Mouse (Mus musculus) mesoderm, embryonic 11.5 days (tissue): ENCODE data around the gene Nudt8.

Source experiments
- DNase-seq: peaks from one replicate; pipeline ENCODE4 v3.0.0-alpha.2; 2012; ENCODE audit warnings: low read depth, low spot score

Nudt8 gene

GRCm38 (mm10) chr19:3986334-3986733 is 14.0 kb upstream of the Nudt8 start, which contains the start of gene Acy3:
Gene Acy3, plus strand, starts transcription at chr19:3986570.
- DNase-seq = peak; percentile 44

GRCm38 (mm10) chr19:3988066-3988465 is 12.3 kb upstream of the Nudt8 start:
- DNase-seq = no peak

GRCm38 (mm10) chr19:3988750-3989149 is 11.6 kb upstream of the Nudt8 start:
- no peak for DNase-seq

- no peak for DNase-seq
These were observed 9.6 kb upstream of the Nudt8 start for GRCm38 (mm10) chr19:3990804-3991203.

GRCm38 (mm10) chr19:3991562-3991961 is 8.8 kb upstream of the Nudt8 start:
- no peak for DNase-seq

- no peak for DNase-seq
These were observed 8.4 kb upstream of the Nudt8 start for GRCm38 (mm10) chr19:3991966-3992365.

- no peak for DNase-seq
These were observed 8.0 kb upstream of the Nudt8 start, which contains the start of gene Tbx10 for GRCm38 (mm10) chr19:3992416-3992815. Gene Tbx10, plus strand, starts transcription at chr19:3992752.

- DNase-seq = no peak
These were observed 5.4 kb upstream of the Nudt8 start for GRCm38 (mm10) chr19:3994932-3995331.

- no peak for DNase-seq
These were observed 4.9 kb upstream of the Nudt8 start for GRCm38 (mm10) chr19:3995505-3995904.

- DNase-seq = no peak
These were observed 4.3 kb upstream of the Nudt8 start for GRCm38 (mm10) chr19:3996106-3996505.

GRCm38 (mm10) chr19:3996747-3997146 is 3.6 kb upstream of the Nudt8 start:
- DNase-seq = no peak

GRCm38 (mm10) chr19:3997231-3997630 is 3.1 kb upstream of the Nudt8 start:
- no peak for DNase-seq

GRCm38 (mm10) chr19:3998335-3998734 is 2.0 kb upstream of the Nudt8 start:
- no peak for DNase-seq

- no peak for DNase-seq
These were observed 1.2 kb upstream of the Nudt8 start for GRCm38 (mm10) chr19:3999121-3999730.

- peak; percentile 18 for DNase-seq
These were observed 657 bp downstream of the Nudt8 start for GRCm38 (mm10) chr19:4000949-4001525.

- no peak for DNase-seq
These were observed 1.4 kb downstream of the Nudt8 start for GRCm38 (mm10) chr19:4001752-4002151.

- no peak for DNase-seq
These were observed 2.7 kb downstream of the Nudt8 start, which contains the start of gene Doc2g for GRCm38 (mm10) chr19:4003112-4003511. Gene Doc2g, plus strand, starts transcription at chr19:4003313.

GRCm38 (mm10) chr19:4003641-4004040 is 3.3 kb downstream of the Nudt8 start:
- no peak for DNase-seq

- DNase-seq = no peak
These were observed 4.0 kb downstream of the Nudt8 start for GRCm38 (mm10) chr19:4004331-4004730.

- DNase-seq = no peak
These were observed 4.7 kb downstream of the Nudt8 start for GRCm38 (mm10) chr19:4005091-4005490.

- no peak for DNase-seq
These were observed 5.6 kb downstream of the Nudt8 start for GRCm38 (mm10) chr19:4005971-4006370.

- no peak for DNase-seq
These were observed 10.7 kb downstream of the Nudt8 start for GRCm38 (mm10) chr19:4011086-4011485.

- peak; percentile 98 for DNase-seq
These were observed 12.1 kb downstream of the Nudt8 start, which contains the start of gene Ndufv1 for GRCm38 (mm10) chr19:4012432-4013022. Gene Ndufv1, minus strand, starts transcription at chr19:4012806.
